Mouse (Mus musculus): ENCODE measurements at regions not wholly inside any gene's neighbourhood (a gene's known extent, or its start where the extent isn't known, plus 50 kb on each side); places are given as distances from the start of the nearest gene placed in this dataset.

- DNase-seq (ENCODE audit: low spot score in 2 of 2) = no peak
Measured at GRCm38 (mm10) chr6:52105031-52105593, 53.0 kb downstream of the Hoxa1 start.

DNA sequence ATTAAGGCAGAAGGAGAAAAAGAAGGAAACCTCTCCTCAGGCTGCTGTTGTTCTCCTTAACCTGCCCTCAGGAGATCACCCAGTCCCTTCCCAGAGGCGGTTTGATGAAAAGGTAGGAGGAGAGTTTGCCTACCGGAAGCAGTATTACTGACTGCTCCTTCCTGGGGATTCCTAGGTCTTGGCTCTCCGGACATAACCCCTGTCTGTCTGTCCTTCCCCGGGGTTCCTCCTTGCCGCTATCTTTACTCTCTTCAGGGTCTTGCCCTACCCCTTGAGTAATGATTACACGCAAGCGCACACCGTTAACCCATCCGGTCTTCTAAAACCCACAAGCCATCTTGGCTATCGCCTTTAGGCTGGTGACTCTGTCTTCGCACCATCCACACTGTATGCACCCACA, 54.0 kb downstream of the Hoxa1 start:
- DNase-seq (ENCODE audit: low spot score in 2 of 2) = no peak

GRCm38 (mm10) chr6:52103661-52104060, 54.5 kb downstream of the Hoxa1 start:
- DNase-seq (ENCODE audit: low spot score in 2 of 2) = no peak

GRCm38 (mm10) chr6:52102699-52103098, 55.4 kb downstream of the Hoxa1 start:
- no peak for DNase-seq (ENCODE audit: low spot score in 2 of 2)

GRCm38 (mm10) chr6:52102179-52102578, 55.9 kb downstream of the Hoxa1 start:
- DNase-seq (ENCODE audit: low spot score in 2 of 2) = no peak

GRCm38 (mm10) chr6:52101209-52101608, 56.9 kb downstream of the Hoxa1 start:
- DNase-seq (ENCODE audit: low spot score in 2 of 2) = no peak

GRCm38 (mm10) chr6:52098851-52099250, 59.3 kb downstream of the Hoxa1 start:
- DNase-seq (ENCODE audit: low spot score in 2 of 2) = no peak

DNA sequence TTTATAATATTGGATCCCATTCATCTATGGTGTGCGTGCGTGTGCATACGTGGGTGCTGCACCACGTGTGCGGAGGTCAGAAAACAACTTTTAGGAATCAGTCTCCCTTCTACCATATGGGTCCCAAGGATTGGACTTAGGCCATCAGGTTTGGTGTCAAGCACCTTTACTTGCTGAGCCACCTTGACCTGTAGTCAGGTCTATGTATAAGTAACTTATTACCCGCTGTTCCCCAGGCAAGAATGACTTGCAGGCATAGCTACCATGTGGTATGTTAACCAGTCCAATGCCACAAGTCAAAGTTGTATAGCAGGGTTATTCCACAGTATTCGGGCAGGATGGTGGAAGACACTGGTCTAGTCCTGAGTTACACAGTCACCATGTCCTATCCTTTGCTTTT, 62.5 kb downstream of the Hoxa1 start:
- no peak for DNase-seq (ENCODE audit: low spot score in 2 of 2)

GRCm38 (mm10) chr6:52091445-52091844, 66.7 kb downstream of the Hoxa1 start:
- DNase-seq (ENCODE audit: low spot score in 2 of 2) = no peak

DNA sequence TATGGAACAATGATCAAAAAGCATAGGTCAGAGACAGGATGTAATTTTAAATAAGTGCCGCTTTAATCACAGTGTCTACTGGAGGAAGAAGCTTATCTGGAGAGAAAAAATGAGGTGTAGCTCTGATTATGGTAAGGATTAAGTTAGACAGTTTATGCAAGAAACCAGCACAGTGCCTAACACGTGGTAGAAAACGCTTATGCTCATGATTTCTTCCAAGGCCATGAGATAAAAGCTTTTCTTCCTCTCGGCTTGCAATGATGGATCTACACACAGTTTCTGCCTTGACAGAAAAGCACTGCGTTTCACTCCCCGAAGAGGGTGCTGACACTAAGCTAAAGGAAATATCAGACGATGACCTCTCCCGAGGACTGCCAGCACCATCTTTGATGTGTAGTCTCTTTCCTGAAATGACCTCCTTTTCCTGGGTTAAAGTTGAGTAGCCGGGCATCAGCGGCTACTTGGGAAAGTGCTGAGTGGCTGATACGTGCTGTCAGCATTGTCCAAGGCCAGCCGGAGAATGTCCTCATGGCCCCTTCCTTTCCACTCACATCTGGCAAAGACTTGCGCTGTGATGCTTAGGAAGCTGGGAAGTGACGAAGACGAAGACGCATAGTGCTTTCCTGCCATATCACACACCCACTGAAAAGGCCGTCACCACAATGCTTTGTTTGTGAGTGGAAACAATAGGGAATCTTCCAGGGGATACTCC, 72.0 kb downstream of the Hoxa1 start:
- peak in 1 of 2 experiments; percentile 4 for DNase-seq (ENCODE audit: low spot score in 2 of 2)

DNA sequence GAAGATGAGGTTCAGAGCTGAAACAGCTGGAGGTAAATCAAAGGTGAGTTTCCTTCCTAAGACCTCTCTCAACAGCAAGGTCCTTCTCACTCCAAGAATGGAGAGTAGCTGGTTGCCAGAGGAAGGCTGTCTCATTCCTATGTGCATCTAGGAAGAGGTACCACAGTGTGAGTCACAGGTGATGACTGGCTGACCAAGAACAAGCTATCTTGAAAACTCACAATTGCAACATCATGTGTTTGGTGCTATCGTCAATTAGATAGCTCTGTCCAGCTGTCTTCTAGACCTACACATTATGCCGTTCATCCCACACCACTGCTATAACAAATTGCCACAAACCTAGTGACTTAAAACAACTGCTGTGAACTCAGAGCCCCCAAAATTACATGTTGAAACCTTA, 72.3 kb upstream of the Skap2 start:
- no peak for DNase-seq (ENCODE audit: low spot score in 2 of 2)

- no peak for DNase-seq (ENCODE audit: low spot score in 2 of 2)
Measured at GRCm38 (mm10) chr6:52079501-52079900, 67.2 kb upstream of the Skap2 start.

GRCm38 (mm10) chr6:52078530-52079340, 66.4 kb upstream of the Skap2 start:
- DNase-seq (ENCODE audit: low spot score in 2 of 2) = no peak

DNA sequence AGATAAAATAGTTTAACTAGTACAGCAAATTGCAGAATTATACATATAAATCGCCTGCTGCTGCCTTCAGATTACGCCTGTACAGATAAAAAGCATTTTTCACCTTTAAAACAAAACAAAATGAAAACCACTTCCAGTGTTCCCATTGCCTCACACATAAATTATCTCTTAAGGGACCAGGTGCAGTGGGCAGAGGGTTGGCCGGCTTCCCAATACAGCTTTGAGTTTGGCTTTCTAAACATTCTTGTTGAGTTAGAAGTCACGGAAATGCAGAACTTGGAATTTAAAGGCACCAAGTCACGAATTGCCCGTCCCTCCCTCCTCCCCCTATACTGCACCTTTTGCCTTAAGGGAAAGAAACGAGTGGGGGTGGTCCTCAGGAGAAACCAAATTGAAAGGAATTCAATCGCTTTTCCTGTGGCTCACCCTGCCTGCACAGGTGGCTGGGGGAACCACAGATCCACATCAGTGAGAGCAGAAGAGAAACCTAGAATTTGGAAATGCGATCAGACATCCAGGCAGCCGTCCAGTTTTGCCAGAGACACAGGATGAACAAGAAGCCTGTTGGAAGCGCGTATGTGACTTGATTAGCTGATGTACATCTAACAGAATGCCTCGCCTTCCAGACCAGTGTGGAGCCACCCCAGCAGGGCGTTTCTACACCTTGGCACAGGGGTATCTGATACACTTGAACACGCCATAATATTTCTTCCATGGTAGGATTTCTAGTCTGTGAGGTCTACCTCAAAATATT, 64.0 kb upstream of the Skap2 start:
- DNase-seq (ENCODE audit: low spot score in 2 of 2) = no peak

- DNase-seq (ENCODE audit: low spot score in 2 of 2) = no peak
Measured at GRCm38 (mm10) chr6:52074904-52075303, 62.6 kb upstream of the Skap2 start.

GRCm38 (mm10) chr6:52067151-52067550, 54.8 kb upstream of the Skap2 start:
- DNase-seq (ENCODE audit: low spot score in 2 of 2) = no peak

DNA sequence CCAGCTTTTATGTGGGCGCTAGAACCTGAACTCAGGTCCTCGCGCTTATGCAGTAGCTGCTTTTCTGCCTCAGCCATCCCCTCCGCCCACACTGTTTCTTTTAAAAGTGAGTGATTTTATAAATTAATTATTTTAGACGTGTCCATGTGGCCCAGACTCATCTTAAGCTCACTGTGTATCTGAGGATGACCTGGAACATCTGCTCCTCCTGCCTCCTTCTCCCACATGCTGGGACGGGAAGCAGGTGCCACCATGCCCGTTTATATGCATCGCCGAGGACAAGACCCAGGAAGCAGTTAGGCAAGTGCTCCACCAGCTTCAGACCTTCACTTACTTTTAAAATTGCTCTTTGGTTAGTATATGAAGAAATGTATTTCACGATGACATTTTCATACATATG, 53.3 kb upstream of the Skap2 start:
- DNase-seq (ENCODE audit: low spot score in 2 of 2) = no peak

- DNase-seq (ENCODE audit: low spot score in 2 of 2) = peak; percentile 3 to 8
Measured at GRCm38 (mm10) chr6:52064176-52065015, 52.0 kb upstream of the Skap2 start.
